Mouse (Mus musculus) MEL (cell line): ENCODE results near the gene Atp1a3. TPM values are rescaled to one million over a fixed set of nuclear protein-coding genes. Genes with fewer than 3 reads are reported as not detected.

Experiments
- DNase-seq: peaks from one replicate; pipeline ENCODE4 v3.0.0; 2011; ENCODE audit warnings: low read depth, low spot score
- H3K27ac ChIP-seq: 2 replicates; pipeline ENCODE4 v1.5.1; 2012; ENCODE audit warnings: low read depth, mild to moderate bottlenecking, control low read depth, low read length, moderate library complexity; ENCODE audit not compliant: control insufficient read depth
- H3K27me3 ChIP-seq, 2 experiments: fragments of 150-350 bp in 1 of 2; sonication (generic) in 1 of 2; 2 replicates each; pipeline ENCODE4 v1.6.1; 2012; ENCODE audit warnings: low read length in 2 of 2, mild to moderate bottlenecking in 2 of 2, improper control_type of control experiment in 1 of 2, moderate library complexity in 1 of 2; ENCODE audit not compliant: insufficient read depth in 2 of 2, control insufficient read depth in 1 of 2
- H3K36me3 ChIP-seq, 2 experiments: 2 replicates each; pipeline ENCODE4 v1.6.1; 2012 to 2014; ENCODE audit warnings: low read length in 2 of 2, improper control_type of control experiment in 1 of 2, inconsistent platforms in 1 of 2, mild to moderate bottlenecking in 1 of 2; ENCODE audit not compliant: insufficient read depth in 2 of 2, control insufficient read depth in 1 of 2
- H3K4me1 ChIP-seq, 2 experiments: fragments of 150-350 bp in 1 of 2; sonication (generic) in 1 of 2; 2 replicates each; pipeline ENCODE4 v1.6.1; 2012; ENCODE audit warnings: low read length in 2 of 2, improper control_type of control experiment in 1 of 2, mild to moderate bottlenecking in 1 of 2; ENCODE audit not compliant: insufficient read depth in 2 of 2, control insufficient read depth in 1 of 2
- H3K4me3 ChIP-seq, 2 experiments: fragments of 150-350 bp in 1 of 2; sonication (generic) in 1 of 2; 2 replicates each; pipeline ENCODE4 v1.5.1; 2012; ENCODE audit warnings: low read depth in 2 of 2, low read length in 2 of 2, mild to moderate bottlenecking in 2 of 2, moderate library complexity in 2 of 2, control low read depth in 1 of 2, improper control_type of control experiment in 1 of 2; ENCODE audit not compliant: control insufficient read depth in 1 of 2, insufficient read depth in 1 of 2
- H3K79me2 ChIP-seq: 2 replicates; pipeline ENCODE4 v1.6.1; 2012; ENCODE audit warnings: mild to moderate bottlenecking, low read length, moderate library complexity; ENCODE audit not compliant: control insufficient read depth, poor library complexity, insufficient read depth
- H3K9ac ChIP-seq: 2 replicates; pipeline ENCODE4 v1.6.1; 2012; ENCODE audit warnings: low read depth, mild to moderate bottlenecking, control low read depth, low read length, moderate library complexity; ENCODE audit not compliant: control insufficient read depth, poor library complexity, severe bottlenecking
- H3K9me3 ChIP-seq: fragments of 150-350 bp; sonication (generic); replicated peaks from 2 replicates; pipeline ENCODE4 v1.6.1; 2012; ENCODE audit warnings: mild to moderate bottlenecking, low read length, improper control_type of control experiment, moderate library complexity; ENCODE audit not compliant: insufficient read depth
- CHD1 ChIP-seq: IDR thresholded peaks from 2 replicates; pipeline ENCODE4 v1.6.1; 2012; ENCODE audit warnings: low read depth, mild to moderate bottlenecking, inconsistent platforms, low read length, improper control_type of control experiment
- CHD2 ChIP-seq: IDR thresholded peaks from 2 replicates; pipeline ENCODE4 v1.6.1; 2011; ENCODE audit warnings: low read length, improper control_type of control experiment
- CTCF ChIP-seq, 3 experiments: IDR thresholded peaks in 2 of 3; conservative IDR thresholded peaks in 1 of 3; 2 replicates each; pipeline ENCODE4 v1.5.1; 2011 to 2012; ENCODE audit warnings: low read length in 3 of 3, low read depth in 2 of 3, mild to moderate bottlenecking in 2 of 3, improper control_type of control experiment in 1 of 3, inconsistent platforms in 1 of 3, mixed read lengths in 1 of 3, moderate library complexity in 1 of 3; ENCODE audit not compliant: control insufficient read depth in 1 of 3, insufficient read depth in 1 of 3, poor library complexity in 1 of 3, severe bottlenecking in 1 of 3
- E2F4 ChIP-seq: IDR thresholded peaks from 2 replicates; pipeline ENCODE4 v1.6.1; 2011; ENCODE audit warnings: low read depth, low read length, improper control_type of control experiment, borderline replicate concordance
- ELF1 ChIP-seq: IDR thresholded peaks from 2 replicates; pipeline ENCODE4 v1.6.1; 2014; ENCODE audit warnings: low read depth, mild to moderate bottlenecking, inconsistent platforms, low read length, improper control_type of control experiment, moderate library complexity
- EP300 ChIP-seq, 2 experiments: IDR thresholded peaks; 2 replicates each; pipeline ENCODE4 v1.6.1; 2011; ENCODE audit warnings: improper control_type of control experiment in 2 of 2, low read length in 2 of 2, low read depth in 1 of 2, mild to moderate bottlenecking in 1 of 2
- ETS1 ChIP-seq: IDR thresholded peaks from 2 replicates; pipeline ENCODE4 v1.6.1; 2012; ENCODE audit warnings: low read depth, mild to moderate bottlenecking, inconsistent platforms, low read length, improper control_type of control experiment, moderate library complexity
- GATA1 ChIP-seq: IDR thresholded peaks from 2 replicates; pipeline ENCODE4 v1.6.1; 2011; ENCODE audit warnings: low read depth, low read length, improper control_type of control experiment
- HCFC1 ChIP-seq: IDR thresholded peaks from 2 replicates; pipeline ENCODE4 v1.6.1; 2012; ENCODE audit warnings: low read depth, mild to moderate bottlenecking, inconsistent platforms, low read length, improper control_type of control experiment, moderate library complexity
- JUND ChIP-seq: IDR thresholded peaks from 2 replicates; pipeline ENCODE4 v1.6.1; 2011; ENCODE audit warnings: low read depth, mild to moderate bottlenecking, improper control_type of control experiment, low read length
- KAT2A ChIP-seq: conservative IDR thresholded peaks from 2 replicates; pipeline ENCODE4 v1.6.1; 2012; ENCODE audit warnings: low read depth, low read length, improper control_type of control experiment, inconsistent platforms
- MAZ ChIP-seq: IDR thresholded peaks from 2 replicates; pipeline ENCODE4 v1.6.1; 2012; ENCODE audit warnings: low read depth, mild to moderate bottlenecking, inconsistent platforms, low read length, improper control_type of control experiment
- MXI1 ChIP-seq: IDR thresholded peaks from 2 replicates; pipeline ENCODE4 v1.6.1; 2011; ENCODE audit warnings: mild to moderate bottlenecking, low read depth, low read length, improper control_type of control experiment
- MYC ChIP-seq: IDR thresholded peaks from 2 replicates; pipeline ENCODE4 v1.6.1; 2011; ENCODE audit warnings: low read depth, mild to moderate bottlenecking, low read length, improper control_type of control experiment, moderate library complexity
- NELFE ChIP-seq: IDR thresholded peaks from 2 replicates; pipeline ENCODE4 v1.6.1; 2011; ENCODE audit warnings: low read depth, low read length, improper control_type of control experiment
- NRF1 ChIP-seq: IDR thresholded peaks from 2 replicates; pipeline ENCODE4 v1.6.1; 2014; ENCODE audit warnings: low read depth, mild to moderate bottlenecking, inconsistent platforms, low read length, improper control_type of control experiment, moderate library complexity; ENCODE audit not compliant: poor library complexity, insufficient read depth, severe bottlenecking
- POLR2A ChIP-seq, 2 experiments: IDR thresholded peaks; 2 replicates each; pipeline ENCODE4 v1.6.1; 2011 to 2012; ENCODE audit warnings: low read length in 2 of 2, mild to moderate bottlenecking in 2 of 2, control low read depth in 1 of 2, improper control_type of control experiment in 1 of 2, low read depth in 1 of 2, moderate library complexity in 1 of 2; ENCODE audit not compliant: control insufficient read depth in 1 of 2, insufficient read depth in 1 of 2, poor library complexity in 1 of 2
- POLR2AphosphoS2 ChIP-seq: IDR thresholded peaks from 2 replicates; pipeline ENCODE4 v1.6.1; 2011; ENCODE audit warnings: low read length, improper control_type of control experiment
- SIN3A ChIP-seq: IDR thresholded peaks from 2 replicates; pipeline ENCODE4 v1.6.1; 2012; ENCODE audit warnings: low read length, improper control_type of control experiment, inconsistent platforms
- SMC3 ChIP-seq: IDR thresholded peaks from 2 replicates; pipeline ENCODE4 v1.6.1; 2011; ENCODE audit warnings: low read depth, low read length, improper control_type of control experiment
- TAL1 ChIP-seq: IDR thresholded peaks from 2 replicates; pipeline ENCODE4 v1.6.1; 2012; ENCODE audit warnings: mild to moderate bottlenecking, inconsistent platforms, low read length, moderate library complexity, mixed read lengths
- TBP ChIP-seq: IDR thresholded peaks from 2 replicates; pipeline ENCODE4 v1.8.0; 2011; ENCODE audit warnings: low read depth, low read length, improper control_type of control experiment
- TCF12 ChIP-seq: IDR thresholded peaks from 2 replicates; pipeline ENCODE4 v1.6.1; 2014; ENCODE audit warnings: low read depth, mild to moderate bottlenecking, inconsistent platforms, low read length, improper control_type of control experiment, moderate library complexity
- USF1 ChIP-seq: IDR thresholded peaks from 2 replicates; pipeline ENCODE4 v1.6.1; 2014; ENCODE audit warnings: low read depth, mild to moderate bottlenecking, inconsistent platforms, low read length, improper control_type of control experiment, moderate library complexity
- ZC3H11A ChIP-seq: IDR thresholded peaks from 2 replicates; pipeline ENCODE4 v1.6.1; 2012; ENCODE audit warnings: low read depth, mild to moderate bottlenecking, inconsistent platforms, low read length, improper control_type of control experiment
- ZKSCAN1 ChIP-seq: IDR thresholded peaks from 2 replicates; pipeline ENCODE4 v1.6.1; 2012; ENCODE audit warnings: low read depth, mild to moderate bottlenecking, inconsistent platforms, low read length, improper control_type of control experiment, moderate library complexity
- ZNF384 ChIP-seq: IDR thresholded peaks from 2 replicates; pipeline ENCODE4 v1.6.1; 2012; ENCODE audit warnings: low read depth, mild to moderate bottlenecking, inconsistent platforms, low read length, improper control_type of control experiment
- polyA plus RNA-seq, 2 experiments: library from polyadenylated mRNA; stranded (reverse) in 1 of 2; unstranded in 1 of 2; fragments of >175 nt in 1 of 2; fragments of >200 nt in 1 of 2; gene quantifications; 2 replicates each; pipeline versions ENCODE4 v1.2.1 to v1.2.4; 2012; ENCODE audit warnings: low replicate concordance in 2 of 2, low read depth in 1 of 2; ENCODE audit not compliant: insufficient read length in 2 of 2, insufficient read depth in 1 of 2, missing spikeins in 1 of 2
- total RNA-seq: library from RNA; depleted of rRNA; stranded (reverse); fragments of 300-350 nt; gene quantifications from 2 replicates; pipeline ENCODE4 v1.2.3, GENCODE M21; 2012

The Atp1a3 gene
- total and polyA plus RNA-seq, 3 experiments = 0.19 to 3.5 TPM; not detected in 1

DNA sequence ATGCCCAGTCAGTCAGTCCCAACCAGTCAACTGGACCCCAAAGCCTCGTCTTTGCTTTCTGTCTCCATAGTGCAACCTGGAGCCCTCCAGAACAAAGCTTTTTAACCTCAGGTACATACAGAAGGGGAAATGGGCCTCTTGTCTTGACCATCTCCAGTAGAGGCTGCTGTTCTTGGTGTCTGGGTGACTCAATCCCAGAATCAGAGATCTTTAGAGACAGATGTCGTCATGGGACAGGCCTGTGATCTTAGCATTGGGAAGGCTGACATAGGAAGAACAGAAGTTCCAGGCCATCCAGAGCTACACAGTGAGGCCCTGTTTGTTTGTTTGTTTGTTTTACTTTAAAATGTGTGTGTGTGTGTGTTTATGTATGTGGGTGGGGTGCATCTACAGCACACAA is 41.5 kb downstream of the Atp1a3 start:
- H3K79me2 ChIP-seq = no peaks in the 10 kb centered on the region
- H3K27me3 ChIP-seq = no peaks in the 10 kb centered on the region
- TF ChIP-seq CTCF (IDR thresholded peaks at IDR 0.05 in 2 of 3, conservative IDR thresholded peaks at IDR 0.05 in 1 of 3; ENCODE audit: control insufficient read depth in 1 of 3, insufficient read depth in 1 of 3, low read depth in 2 of 3, low read length in 3 of 3, poor library complexity in 1 of 3, severe bottlenecking in 1 of 3) = no peak
- no peak for TF ChIP-seq GATA1
- TF ChIP-seq ZKSCAN1 = no peak
- TF ChIP-seq ELF1 = no peak
- TF ChIP-seq, all 39 proteins: peak for 0
- Histone ChIP-seq H3K4me3 (no peak overlapping the region), H3K9me3 (no peaks in the 10 kb centered on the region), H3K27ac (no peak overlapping the region), H3K9ac (no peak overlapping the region), H3K36me3 (no peaks in the 10 kb centered on the region), H3K4me1 (no peaks in the 10 kb centered on the region)
- no peak for DNase-seq

DNA sequence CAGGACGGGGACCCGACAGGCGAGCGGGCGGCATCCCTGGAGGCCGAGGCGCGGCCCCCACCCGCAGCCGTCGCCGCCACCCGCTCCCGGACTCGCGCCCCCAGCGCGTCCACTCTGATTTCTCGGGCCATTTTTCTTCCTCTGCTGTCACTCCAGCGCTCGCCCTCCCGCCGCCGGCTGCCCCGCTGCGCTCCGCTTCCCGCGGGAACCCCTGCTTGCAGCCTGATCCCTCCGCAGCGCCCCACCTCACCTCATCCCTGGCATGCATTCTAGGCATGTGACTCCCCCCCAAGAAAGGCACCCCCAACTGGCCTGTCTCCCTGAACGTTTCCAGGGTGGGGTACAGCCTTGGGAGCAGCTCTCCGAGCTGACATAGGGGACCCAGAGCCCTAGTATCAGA is 50.5 kb downstream of the Atp1a3 start:
- peak overlapping the region; percentile 77 for H3K9ac ChIP-seq
- peaks cover 7% of the 10 kb centered on the region for H3K79me2 ChIP-seq
- no peaks in the 10 kb centered on the region for H3K27me3 ChIP-seq
- peaks cover 0 to 7% of the 10 kb centered on the region in 2 experiments; a peak in 2 of 4 replicates for H3K36me3 ChIP-seq
- H3K27ac ChIP-seq = peak overlapping the region; percentile 71
- H3K4me1 ChIP-seq = peaks cover 6 to 12% of the 10 kb centered on the region in 2 experiments
- peak; percentile 27 for DNase-seq
- H3K9me3 ChIP-seq = no peaks in the 10 kb centered on the region
- no peak for TF ChIP-seq POLR2A (IDR thresholded peaks at IDR 0.05; ENCODE audit: control insufficient read depth in 1 of 2, insufficient read depth in 1 of 2, low read depth in 1 of 2, low read length in 2 of 2, poor library complexity in 1 of 2)
- TF ChIP-seq KAT2A = no peak
- no peak for TF ChIP-seq ELF1
- no peak for TF ChIP-seq MXI1
- no peak for TF ChIP-seq SIN3A
- no peak for TF ChIP-seq CHD1
- no peak for TF ChIP-seq ZNF384
- no peak for TF ChIP-seq NRF1
- no peak for TF ChIP-seq JUND
- no peak for TF ChIP-seq TAL1
- TF ChIP-seq MYC = no peak
- peak overlapping the region; percentile 58 to 83 for H3K4me3 ChIP-seq

DNA sequence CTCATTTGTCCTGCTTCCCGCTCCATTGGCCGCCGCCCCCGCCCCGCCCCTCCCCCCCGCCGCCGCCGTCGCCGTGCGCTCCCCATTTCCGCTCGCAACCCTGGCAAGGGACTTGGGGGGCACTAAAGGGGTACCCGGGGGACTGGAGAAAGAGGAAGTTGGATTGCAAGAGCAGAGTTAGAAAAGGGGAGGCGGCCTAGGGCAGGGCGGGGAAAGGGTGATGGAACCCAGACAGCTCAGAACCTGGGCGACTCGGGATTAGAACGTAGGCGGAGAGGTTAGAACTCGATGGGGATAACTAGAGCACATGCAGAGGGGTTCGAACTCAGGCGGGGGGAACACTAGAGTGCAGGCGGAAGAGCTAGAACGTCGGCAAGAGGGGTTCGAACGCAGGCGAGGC is 51.3 kb downstream of the Atp1a3 start:
- Histone ChIP-seq H3K4me3 (peak overlapping the region; percentile 58 to 89), H3K36me3 (peaks cover 0 to 7% of the 10 kb centered on the region in 2 experiments; a peak in 2 of 4 replicates), H3K9ac (peak overlapping the region; percentile 77), H3K9me3 (no peaks in the 10 kb centered on the region), H3K79me2 (peaks cover 7% of the 10 kb centered on the region), H3K4me1 (peaks cover 6 to 12% of the 10 kb centered on the region in 2 experiments), H3K27me3 (no peaks in the 10 kb centered on the region), H3K27ac (peak overlapping the region; percentile 71)
- TF ChIP-seq TBP = peak; percentile 57; the same call in 1 of the 2 replicates
- peak; percentile 67 to 76 for TF ChIP-seq POLR2A (IDR thresholded peaks at IDR 0.05; ENCODE audit: control insufficient read depth in 1 of 2, insufficient read depth in 1 of 2, low read depth in 1 of 2, low read length in 2 of 2, poor library complexity in 1 of 2)
- TF ChIP-seq E2F4 = no peak
- TF ChIP-seq SMC3 = no peak
- TF ChIP-seq ZC3H11A = no peak
- TF ChIP-seq EP300 (IDR thresholded peaks at IDR 0.05; ENCODE audit: low read depth in 1 of 2, low read length in 2 of 2) = peak; percentile 38 to 51; a peak in 3 of 4 replicates
- TF ChIP-seq USF1 = 0 out of 2 replicates have a peak, but pooled peaks have one; percentile 20
- peak; percentile 59 for TF ChIP-seq ELF1
- peak; percentile 54 for TF ChIP-seq SIN3A
- peak; percentile 92 for TF ChIP-seq MAZ
- 0 out of 2 replicates have a peak, but pooled peaks have one; percentile 44 for TF ChIP-seq ETS1
- peak; percentile 64 for TF ChIP-seq HCFC1
- peak; percentile 43 for TF ChIP-seq TCF12
- TF ChIP-seq CHD2 = no peak
- TF ChIP-seq POLR2AphosphoS2 = peak; percentile 58; the same call in 1 of the 2 replicates
- TF ChIP-seq NELFE = peak; percentile 73
- peak; percentile 48; the same call in 1 of the 2 replicates for TF ChIP-seq MXI1
- DNase-seq = peak; percentile 93
